Mouse (Mus musculus) intestine, embryonic 14.5 days (tissue): ENCODE measurements around the gene Ndufb7. TPM values are rescaled to one million over a fixed set of nuclear protein-coding genes. Genes with fewer than 3 reads are reported as not detected.
"Not testable (repeated sequence)": the region's sequence is repeated elsewhere in the genome, so short reads cannot be mapped to it uniquely, and the experiment has no call there.

Source experiments
- ATAC-seq: fragments of 200-750 bp; cut with Nextera tagmentation; replicated peaks from 2 replicates; pipeline ENCODE4 v1.8.0; 2017; ENCODE audit warnings: low read depth, moderate number of reproducible peaks, moderate TSS enrichment, moderate library complexity; ENCODE audit not compliant: low FRiP score, low TSS enrichment
- DNase-seq: peaks from one replicate; pipeline ENCODE4 v3.0.0-alpha.2; 2018; ENCODE audit warnings: low spot score
- H3K27ac ChIP-seq: fragments of 300-500 bp; sonication (generic); 2 replicates; pipeline ENCODE4 v1.5.1; 2014; ENCODE audit warnings: low read depth, mild to moderate bottlenecking, control low read depth
- H3K27me3 ChIP-seq: fragments of 300-500 bp; sonication (generic); replicated peaks from 2 replicates; pipeline ENCODE4 v1.6.1; 2014; ENCODE audit warnings: low read length, control low read depth; ENCODE audit not compliant: control insufficient read depth, insufficient read depth
- H3K36me3 ChIP-seq: fragments of 300-500 bp; sonication (generic); 2 replicates; pipeline ENCODE4 v1.6.1; 2014; ENCODE audit warnings: low read length, control low read depth; ENCODE audit not compliant: control insufficient read depth, insufficient read depth
- H3K4me1 ChIP-seq: fragments of 300-500 bp; sonication (generic); replicated peaks from 2 replicates; pipeline ENCODE4 v1.6.1; 2014; ENCODE audit warnings: low read length, control low read depth, mixed read lengths; ENCODE audit not compliant: control insufficient read depth, insufficient read depth
- H3K4me2 ChIP-seq: fragments of 300-500 bp; sonication (generic); 2 replicates; pipeline ENCODE4 v1.6.1; 2014; ENCODE audit warnings: low read length
- H3K4me3 ChIP-seq: fragments of 300-500 bp; sonication (generic); 2 replicates; pipeline ENCODE4 v1.5.1; 2014; ENCODE audit warnings: low read depth, low read length, control low read depth, mixed read lengths
- H3K9ac ChIP-seq: fragments of 300-500 bp; sonication (generic); 2 replicates; pipeline ENCODE4 v1.6.1; 2014; ENCODE audit warnings: mild to moderate bottlenecking, low read length
- H3K9me3 ChIP-seq: fragments of 300-500 bp; sonication (generic); 2 replicates; pipeline ENCODE4 v1.6.1; 2016; ENCODE audit warnings: low read length, control low read depth; ENCODE audit not compliant: control insufficient read depth
- WGBS: fragments of 180-500 bp; shearing (Covaris S2); extraction: QIAGEN DNeasy Blood & Tissue Kit; methylation state at CpG from one replicate; pipeline ENCODE4 v1.1.7; 2014; 5-methylcytosine and 5-hydroxymethylcytosine counted together
- polyA plus RNA-seq: library from polyadenylated mRNA; unstranded; fragments of >200 nt; fragmentation: Nextera tagmentation; extraction: Ambion mirVana; gene quantifications from 2 replicates; pipeline ENCODE4 v1.2.1, GENCODE M21; 2014

Ndufb7 gene
- polyA plus RNA-seq, 1 experiment from 2014 or later: 364 TPM

DNA sequence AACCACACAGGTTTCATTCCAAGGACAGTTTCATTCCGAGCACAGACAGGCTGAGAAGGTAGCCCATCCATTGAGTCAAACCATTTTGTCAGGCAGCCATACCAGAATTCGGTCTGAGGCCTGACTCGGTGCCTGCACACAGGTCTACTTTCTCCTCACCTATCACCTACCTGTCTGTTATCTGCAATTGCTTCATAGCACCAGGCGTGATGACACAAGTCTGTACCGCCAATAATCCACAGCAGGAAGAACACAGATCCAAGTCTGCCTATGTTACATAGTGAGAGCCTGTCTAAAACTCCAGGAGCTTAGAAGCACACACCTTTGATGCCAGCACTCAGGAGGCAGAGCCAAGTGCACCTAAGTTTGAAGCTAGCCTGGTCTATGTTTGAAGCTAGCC, 22.4 kb downstream of the Ndufb7 start:
- Histone ChIP-seq H3K9me3 (no peaks in the 10 kb centered on the region), H3K27ac (no peak overlapping the region), H3K4me3 (no peak overlapping the region), H3K9ac (no peak overlapping the region), H3K4me2 (no peak overlapping the region), H3K4me1 (peaks cover 26% of the 10 kb centered on the region), H3K36me3 (peaks cover 16% of the 10 kb centered on the region; the same call in 1 of the 2 replicates), H3K27me3 (no peaks in the 10 kb centered on the region)
- WGBS: 91% methylated on average over 5 of the region's 5 CpGs
- no peak for DNase-seq
- ATAC-seq: no peak

DNA sequence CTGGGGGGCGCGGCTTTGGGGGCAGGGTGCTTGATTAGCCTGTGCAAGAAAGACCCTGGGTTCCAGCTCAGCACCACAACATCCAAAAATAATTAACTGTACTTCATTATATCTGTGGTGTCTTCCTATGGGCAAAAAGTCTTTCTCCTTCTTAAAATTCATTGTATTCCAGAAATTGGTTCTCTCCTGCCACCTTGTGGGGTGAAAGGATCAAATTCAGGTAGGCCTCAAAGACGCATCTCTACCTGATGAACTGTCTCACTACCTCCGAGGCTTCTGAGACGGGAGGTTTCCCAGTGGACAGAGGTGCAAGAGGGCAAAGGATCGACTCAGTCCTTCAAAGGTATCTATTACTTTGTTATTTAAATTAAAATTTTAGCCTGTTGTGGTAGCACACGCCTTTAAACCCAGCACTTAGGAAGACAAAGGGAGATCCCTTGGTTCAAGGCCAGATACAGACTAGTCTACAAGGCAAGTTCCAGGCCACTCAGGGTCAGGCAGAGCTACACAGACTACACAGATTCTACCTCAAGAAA, 24.1 kb downstream of the Ndufb7 start:
- WGBS: 80% methylated on average over 7 of the region's 7 CpGs

GRCm38 (mm10) chr8:83592682-83593081, 26.2 kb downstream of the Ndufb7 start:
- no peak for DNase-seq
- no peak for ATAC-seq
- Histone ChIP-seq H3K4me2 (peak overlapping the region; percentile 88), H3K36me3 (0 out of 2 replicates have a peak, but pooled peaks cover 6% of the 10 kb centered on the region), H3K9me3 (no peaks in the 10 kb centered on the region), H3K4me3 (peak overlapping the region; percentile 92), H3K27ac (no peak overlapping the region), H3K4me1 (peaks cover 26% of the 10 kb centered on the region), H3K27me3 (no peaks in the 10 kb centered on the region), H3K9ac (peak overlapping the region; percentile 74; the same call in 1 of the 2 replicates)
- WGBS: 43% methylated on average over 3 of the region's 3 CpGs

More for the DNA sequence above, 24.1 kb downstream of the Ndufb7 start:
- no peaks in the 10 kb centered on the region for H3K9me3 ChIP-seq
- DNase-seq (no peak), ATAC-seq (no peak)
- H3K4me1 ChIP-seq: peaks cover 26% of the 10 kb centered on the region
- H3K27me3 ChIP-seq: no peaks in the 10 kb centered on the region
- no peak overlapping the region for H3K27ac ChIP-seq
- H3K36me3 ChIP-seq: peaks cover 11% of the 10 kb centered on the region; the same call in 1 of the 2 replicates
- no peak overlapping the region for H3K9ac ChIP-seq
- no peak overlapping the region for H3K4me3 ChIP-seq
- no peak overlapping the region for H3K4me2 ChIP-seq

GRCm38 (mm10) chr8:83593325-83594166, 27.1 kb downstream of the Ndufb7 start:
- DNase-seq: no peak

GRCm38 (mm10) chr8:83594167-83595049, 27.9 kb downstream of the Ndufb7 start:
- DNase-seq (peak; percentile 98), ATAC-seq (peak; percentile 98)
- H3K27me3 ChIP-seq: no peaks in the 10 kb centered on the region
- H3K36me3 ChIP-seq: 0 out of 2 replicates have a peak, but pooled peaks cover 3% of the 10 kb centered on the region
- under 1% methylated on average over 43 of the region's 43 CpGs for WGBS
- H3K27ac ChIP-seq: peak overlapping the region; percentile 91
- peak overlapping the region; percentile 74 for H3K9ac ChIP-seq
- H3K4me2 ChIP-seq: peak overlapping the region; percentile 88
- no peaks in the 10 kb centered on the region for H3K9me3 ChIP-seq
- H3K4me3 ChIP-seq: peak overlapping the region; percentile 92
- H3K4me1 ChIP-seq: peaks cover 26% of the 10 kb centered on the region

More at GRCm38 (mm10) chr8:83593325-83594166, 27.1 kb downstream of the Ndufb7 start:
- H3K4me3 ChIP-seq: peak overlapping the region; percentile 92
- no peaks in the 10 kb centered on the region for H3K9me3 ChIP-seq
- no peaks in the 10 kb centered on the region for H3K27me3 ChIP-seq
- peaks cover 26% of the 10 kb centered on the region for H3K4me1 ChIP-seq
- peak overlapping the region; percentile 91 for H3K27ac ChIP-seq
- 0 out of 2 replicates have a peak, but pooled peaks cover 6% of the 10 kb centered on the region for H3K36me3 ChIP-seq
- no peak; the same call in 1 of the 2 replicates for ATAC-seq
- H3K9ac ChIP-seq: peak overlapping the region; percentile 74
- peak overlapping the region; percentile 88 for H3K4me2 ChIP-seq
- 4% methylated on average over 22 of the region's 22 CpGs for WGBS

GRCm38 (mm10) chr8:83595050-83595345, 28.5 kb downstream of the Ndufb7 start:
- Histone ChIP-seq H3K4me3 (peak overlapping the region; percentile 92), H3K9ac (peak overlapping the region; percentile 63), H3K27ac (peak overlapping the region; percentile 91), H3K4me2 (peak overlapping the region; percentile 59), H3K4me1 (peaks cover 26% of the 10 kb centered on the region)
- WGBS: 52% methylated on average over 3 of the region's 3 CpGs
- DNase-seq, H3K9me3 ChIP-seq, ATAC-seq, H3K36me3 ChIP-seq, H3K27me3 ChIP-seq: not testable (repeated sequence)

DNA sequence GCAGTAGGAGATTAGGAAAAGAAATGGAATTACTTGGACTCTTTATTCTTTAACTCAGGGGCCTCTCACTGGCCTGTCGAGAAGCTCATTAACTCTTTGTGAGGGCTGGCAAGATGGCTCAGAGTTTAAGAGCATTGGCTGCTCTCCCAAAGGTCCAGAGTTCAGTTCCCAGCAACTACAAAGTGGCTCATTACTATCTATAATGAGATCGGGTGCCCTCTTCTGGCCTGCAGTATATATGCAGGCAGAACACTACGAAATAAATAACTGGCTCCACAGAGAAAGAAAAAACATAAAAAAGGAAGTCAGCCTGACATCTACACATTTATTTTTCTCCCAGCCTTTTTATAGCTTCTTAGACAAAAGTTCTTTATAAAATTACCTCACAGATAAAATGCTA, 29.9 kb downstream of the Ndufb7 start:
- Histone ChIP-seq H3K4me2 (no peak overlapping the region), H3K9ac (no peak overlapping the region), H3K27ac (no peak overlapping the region), H3K36me3 (no peaks in the 10 kb centered on the region), H3K27me3 (no peaks in the 10 kb centered on the region), H3K9me3 (no peaks in the 10 kb centered on the region), H3K4me1 (peaks cover 19% of the 10 kb centered on the region), H3K4me3 (no peak overlapping the region)
- DNase-seq (no peak), ATAC-seq (no peak)
- 35% methylated on average over 3 of the region's 3 CpGs for WGBS

GRCm38 (mm10) chr8:83598146-83598545, 31.7 kb downstream of the Ndufb7 start:
- H3K27me3 ChIP-seq: no peaks in the 10 kb centered on the region
- no peaks in the 10 kb centered on the region for H3K36me3 ChIP-seq
- no peak overlapping the region for H3K4me3 ChIP-seq
- WGBS: 13% methylated on average over 1 of the region's 1 CpGs
- DNase-seq (no peak), ATAC-seq (no peak)
- H3K27ac ChIP-seq: no peak overlapping the region
- H3K4me1 ChIP-seq: peaks cover 3% of the 10 kb centered on the region; the same call in 1 of the 2 replicates
- H3K4me2 ChIP-seq: no peak overlapping the region
- H3K9me3 ChIP-seq: no peaks in the 10 kb centered on the region
- no peak overlapping the region for H3K9ac ChIP-seq
